Mouse (Mus musculus) intestine, embryonic 14.5 days (tissue): Measurements from ENCODE around the gene Plekha6. TPM values are rescaled to one million over a fixed set of nuclear protein-coding genes. Genes with fewer than 3 reads are reported as not detected.
A peak's percentile ranks its signal among the peaks of the same experiment; 100 is the strongest.

Experiments used
- ATAC-seq: fragments of 200-750 bp; cut with Nextera tagmentation; replicated peaks from 2 replicates; pipeline ENCODE4 v1.8.0; 2017; ENCODE audit warnings: low read depth, moderate number of reproducible peaks, moderate TSS enrichment, moderate library complexity; ENCODE audit not compliant: low FRiP score, low TSS enrichment
- DNase-seq: peaks from one replicate; pipeline ENCODE4 v3.0.0-alpha.2; 2018; ENCODE audit warnings: low spot score
- H3K27ac ChIP-seq: fragments of 300-500 bp; sonication (generic); 2 replicates; pipeline ENCODE4 v1.5.1; 2014; ENCODE audit warnings: low read depth, mild to moderate bottlenecking, control low read depth
- H3K27me3 ChIP-seq: fragments of 300-500 bp; sonication (generic); replicated peaks from 2 replicates; pipeline ENCODE4 v1.6.1; 2014; ENCODE audit warnings: low read length, control low read depth; ENCODE audit not compliant: control insufficient read depth, insufficient read depth
- H3K36me3 ChIP-seq: fragments of 300-500 bp; sonication (generic); 2 replicates; pipeline ENCODE4 v1.6.1; 2014; ENCODE audit warnings: low read length, control low read depth; ENCODE audit not compliant: control insufficient read depth, insufficient read depth
- H3K4me1 ChIP-seq: fragments of 300-500 bp; sonication (generic); replicated peaks from 2 replicates; pipeline ENCODE4 v1.6.1; 2014; ENCODE audit warnings: low read length, control low read depth, mixed read lengths; ENCODE audit not compliant: control insufficient read depth, insufficient read depth
- H3K4me2 ChIP-seq: fragments of 300-500 bp; sonication (generic); 2 replicates; pipeline ENCODE4 v1.6.1; 2014; ENCODE audit warnings: low read length
- H3K4me3 ChIP-seq: fragments of 300-500 bp; sonication (generic); 2 replicates; pipeline ENCODE4 v1.5.1; 2014; ENCODE audit warnings: low read depth, low read length, control low read depth, mixed read lengths
- H3K9ac ChIP-seq: fragments of 300-500 bp; sonication (generic); 2 replicates; pipeline ENCODE4 v1.6.1; 2014; ENCODE audit warnings: mild to moderate bottlenecking, low read length
- H3K9me3 ChIP-seq: fragments of 300-500 bp; sonication (generic); 2 replicates; pipeline ENCODE4 v1.6.1; 2016; ENCODE audit warnings: low read length, control low read depth; ENCODE audit not compliant: control insufficient read depth
- WGBS: fragments of 180-500 bp; shearing (Covaris S2); extraction: QIAGEN DNeasy Blood & Tissue Kit; methylation state at CpG from one replicate; pipeline ENCODE4 v1.1.7; 2014; 5-methylcytosine and 5-hydroxymethylcytosine counted together
- polyA plus RNA-seq: library from polyadenylated mRNA; unstranded; fragments of >200 nt; fragmentation: Nextera tagmentation; extraction: Ambion mirVana; gene quantifications from 2 replicates; pipeline ENCODE4 v1.2.1, GENCODE M21; 2014

Plekha6 gene
- polyA plus RNA-seq, 1 experiment from 2014 or later, result 15.9 TPM

DNA sequence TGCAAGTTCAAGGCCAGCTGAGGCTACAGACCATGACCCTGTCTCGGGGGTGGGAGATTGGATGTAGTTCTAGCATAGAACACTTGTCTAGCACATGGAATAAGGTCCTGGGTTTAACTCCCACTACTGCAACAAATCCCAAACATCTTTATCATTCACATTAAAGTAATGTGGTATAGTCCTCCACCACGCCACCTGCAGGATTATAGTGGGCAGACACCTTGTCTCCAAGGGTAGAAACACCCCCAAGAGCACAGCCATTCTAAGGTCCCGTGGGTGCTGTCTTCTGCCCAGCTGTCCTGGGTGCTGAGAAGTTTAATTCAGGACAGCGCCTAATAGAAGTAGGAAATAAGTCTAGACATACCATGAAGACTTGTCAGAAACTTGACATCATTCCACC lies 152.6 kb downstream of the Plekha6 start:
- Histone ChIP-seq H3K4me3 (no peak overlapping the region), H3K9me3 (no peaks in the 10 kb centered on the region), H3K4me1 (no peaks in the 10 kb centered on the region), H3K36me3 (no peaks in the 10 kb centered on the region), H3K27me3 (no peaks in the 10 kb centered on the region), H3K4me2 (no peak overlapping the region), H3K9ac (no peak overlapping the region), H3K27ac (no peak overlapping the region)
- no peak for ATAC-seq
- WGBS, result 83% methylated on average over 4 of the region's 4 CpGs
- no peak for DNase-seq

DNA sequence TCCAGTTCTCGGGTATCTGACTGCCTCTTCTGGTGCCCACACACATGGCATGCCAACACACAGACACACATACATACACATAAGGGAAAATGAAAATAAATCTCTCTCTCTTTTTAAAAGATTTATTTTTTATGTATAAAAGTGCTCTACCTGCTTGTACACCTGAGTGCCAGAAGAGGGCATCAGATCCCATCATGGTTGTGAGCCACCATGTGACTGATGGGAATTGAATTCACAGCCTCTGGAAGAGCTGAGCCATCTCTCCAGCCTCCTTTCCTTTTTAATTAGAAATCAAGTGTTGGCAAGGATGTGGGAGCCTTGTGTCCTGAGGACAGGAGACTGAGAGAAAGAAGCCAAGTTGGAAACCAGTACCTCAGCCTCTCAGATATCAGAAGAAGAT lies 153.1 kb downstream of the Plekha6 start:
- Histone ChIP-seq H3K4me1 (no peaks in the 10 kb centered on the region), H3K9me3 (no peaks in the 10 kb centered on the region), H3K27me3 (no peaks in the 10 kb centered on the region), H3K9ac (no peak overlapping the region), H3K4me2 (no peak overlapping the region), H3K36me3 (no peaks in the 10 kb centered on the region), H3K27ac (no peak overlapping the region), H3K4me3 (no peak overlapping the region)
- DNase-seq (no peak), ATAC-seq (no peak)
- 69% methylated on average over 1 of the region's 1 CpGs for WGBS

DNA sequence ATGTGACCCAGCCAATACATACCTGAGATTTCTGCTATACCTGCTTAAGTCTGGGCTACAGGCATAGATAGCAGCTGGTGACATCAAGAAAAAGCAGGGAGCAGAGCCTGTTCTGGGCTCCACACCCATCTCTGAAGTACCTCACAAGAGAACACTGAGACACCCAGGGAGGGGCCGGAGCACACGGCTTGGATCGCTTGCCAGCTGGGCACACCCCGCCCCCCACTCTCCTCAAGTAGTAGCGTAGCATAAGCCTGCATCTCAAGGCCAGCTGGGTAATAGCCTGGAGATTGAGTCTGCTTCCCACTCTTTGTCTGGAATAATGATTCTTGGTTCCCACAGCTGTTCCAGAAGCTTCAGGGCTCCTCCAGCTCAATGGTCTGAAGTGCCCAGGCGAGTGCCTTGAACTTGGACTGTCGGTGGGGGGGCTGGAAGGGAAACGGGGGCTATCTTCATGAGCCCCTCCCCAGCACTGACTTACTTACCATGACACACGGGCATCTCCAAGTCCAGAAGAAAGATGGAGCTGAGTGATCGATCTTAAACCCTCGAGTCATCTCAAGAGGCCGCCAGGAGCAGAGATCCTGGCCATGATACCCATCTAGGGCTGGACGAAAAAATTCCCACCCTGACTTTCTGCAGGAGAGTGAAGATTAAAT lies 157.4 kb downstream of the Plekha6 start, which contains the start of gene Kiss1:
Kiss1 (plus strand) TSS at position 609 of the 659 bp plus-strand sequence.
- 83% methylated on average over 13 of the region's 13 CpGs for WGBS
- H3K27ac ChIP-seq, result no peak within 1 kb of the TSS
- no peaks in the 10 kb centered on the region for H3K4me1 ChIP-seq
- DNase-seq (no peak), ATAC-seq (no peak)
- no peaks in the 10 kb centered on the region for H3K36me3 ChIP-seq
- H3K4me2 ChIP-seq, result no peak within 1 kb of the TSS
- H3K27me3 ChIP-seq, result no peaks in the 10 kb centered on the region
- H3K9ac ChIP-seq, result no peak within 1 kb of the TSS
- no peak within 1 kb of the TSS for H3K4me3 ChIP-seq
- H3K9me3 ChIP-seq, result no peaks in the 10 kb centered on the region

DNA sequence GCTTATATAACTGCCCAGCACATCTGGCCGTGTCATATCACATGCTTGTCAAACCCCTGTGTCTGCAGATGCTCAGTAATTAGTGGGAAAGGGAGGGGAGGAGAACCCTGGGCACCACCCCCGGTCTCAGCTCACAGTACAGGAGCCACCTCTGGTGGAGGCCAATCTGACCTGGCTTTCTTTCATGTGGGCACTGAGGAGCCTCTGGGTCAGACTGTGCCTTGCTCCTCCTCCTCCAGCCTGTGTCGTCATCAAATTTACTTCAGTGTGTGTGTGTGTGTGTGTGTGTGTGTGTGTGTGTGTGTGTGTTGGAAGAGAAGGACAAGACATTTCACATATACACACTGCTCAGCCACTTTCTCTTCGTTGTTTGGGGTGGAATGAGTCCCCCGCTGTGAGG lies 159.3 kb downstream of the Plekha6 start:
- H3K27me3 ChIP-seq, result 0 out of 2 replicates have a peak, but pooled peaks cover 4% of the 10 kb centered on the region
- no peak overlapping the region for H3K9ac ChIP-seq
- DNase-seq, result no peak
- no peaks in the 10 kb centered on the region for H3K36me3 ChIP-seq
- H3K9me3 ChIP-seq, result no peaks in the 10 kb centered on the region
- H3K4me1 ChIP-seq, result no peaks in the 10 kb centered on the region
- ATAC-seq, result no peak
- H3K4me2 ChIP-seq, result no peak overlapping the region
- no peak overlapping the region for H3K4me3 ChIP-seq
- H3K27ac ChIP-seq, result no peak overlapping the region
- 31% methylated on average over 5 of the region's 5 CpGs for WGBS

DNA sequence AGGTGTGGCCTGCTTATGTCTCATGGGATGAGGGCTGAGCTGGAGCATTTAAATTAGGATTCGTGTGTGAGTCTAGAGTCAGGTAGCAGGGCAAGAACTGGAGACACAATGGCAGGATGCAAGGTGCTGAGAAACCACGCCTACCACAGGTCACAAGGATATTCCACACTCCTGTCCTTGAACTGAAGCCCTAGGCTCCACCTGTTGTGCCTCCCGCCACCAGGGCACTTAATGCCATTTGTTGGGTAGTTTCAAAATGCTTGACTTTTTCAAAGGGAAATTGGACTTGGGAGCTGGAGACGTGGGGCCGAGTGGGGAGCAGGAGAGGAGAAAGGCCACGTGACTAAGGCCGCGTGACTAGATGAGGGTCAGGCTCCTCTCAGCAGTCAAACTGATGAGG lies 161.9 kb downstream of the Plekha6 start:
- no peak overlapping the region for H3K9ac ChIP-seq
- H3K27ac ChIP-seq, result no peak overlapping the region
- H3K4me2 ChIP-seq, result no peak overlapping the region
- no peak overlapping the region for H3K4me3 ChIP-seq
- peaks cover 10% of the 10 kb centered on the region; the same call in 1 of the 2 replicates for H3K4me1 ChIP-seq
- DNase-seq (no peak), ATAC-seq (no peak)
- no peaks in the 10 kb centered on the region for H3K36me3 ChIP-seq
- H3K27me3 ChIP-seq, result peaks cover 8% of the 10 kb centered on the region; the same call in 1 of the 2 replicates
- WGBS, result 82% methylated on average over 8 of the region's 8 CpGs
- H3K9me3 ChIP-seq, result no peaks in the 10 kb centered on the region

DNA sequence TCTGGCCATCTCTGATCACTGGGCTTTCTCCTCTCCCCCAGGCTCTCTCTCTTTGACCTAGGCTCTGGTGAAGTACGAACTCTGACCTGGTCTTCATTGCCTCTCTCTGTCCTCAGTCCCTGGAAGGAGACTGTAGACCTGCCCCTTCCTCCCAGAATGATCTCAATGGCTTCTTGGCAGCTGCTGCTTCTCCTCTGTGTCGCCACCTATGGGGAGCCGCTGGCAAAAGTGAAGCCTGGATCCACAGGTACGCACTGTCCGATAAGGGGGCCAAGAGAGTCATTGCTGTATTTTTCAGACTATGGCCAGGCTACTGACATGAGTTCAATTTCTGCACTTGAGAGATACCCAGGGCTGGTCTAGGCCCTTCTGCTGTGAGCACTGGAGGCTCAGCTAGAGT lies 163.1 kb downstream of the Plekha6 start:
- DNase-seq (no peak), ATAC-seq (no peak)
- no peaks in the 10 kb centered on the region for H3K36me3 ChIP-seq
- H3K4me2 ChIP-seq, result no peak overlapping the region
- peaks cover 10% of the 10 kb centered on the region; the same call in 1 of the 2 replicates for H3K4me1 ChIP-seq
- H3K9me3 ChIP-seq, result no peaks in the 10 kb centered on the region
- no peak overlapping the region for H3K27ac ChIP-seq
- H3K9ac ChIP-seq, result no peak overlapping the region
- H3K27me3 ChIP-seq, result peaks cover 8% of the 10 kb centered on the region; the same call in 1 of the 2 replicates
- H3K4me3 ChIP-seq, result no peak overlapping the region
- 60% methylated on average over 5 of the region's 5 CpGs for whole genome bisulfite sequencing

DNA sequence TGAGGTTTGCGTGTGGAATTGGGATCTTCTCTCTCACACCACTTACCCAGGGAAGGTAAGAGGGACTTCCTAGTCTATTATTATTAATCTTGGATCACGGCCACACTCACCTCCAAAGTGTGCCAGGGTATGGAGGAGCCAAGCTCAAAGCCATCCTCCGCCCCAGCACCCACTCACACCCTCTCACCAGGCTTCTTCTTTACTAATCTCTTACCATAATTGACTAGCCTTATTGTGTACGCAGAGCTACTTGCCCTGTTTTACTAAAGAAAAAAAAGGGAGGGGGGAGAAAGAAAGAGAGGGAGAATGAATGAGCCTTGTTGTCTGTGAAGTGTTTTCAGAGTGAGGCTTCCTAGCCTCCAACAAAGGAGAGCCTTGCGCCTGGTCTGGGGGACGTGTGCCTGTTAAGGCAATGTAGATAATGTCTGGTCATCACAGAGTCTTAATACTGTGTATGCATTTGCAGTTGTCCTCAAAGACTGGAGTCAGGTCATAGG lies 164.3 kb downstream of the Plekha6 start:
- no peak overlapping the region for H3K4me2 ChIP-seq
- H3K36me3 ChIP-seq, result no peaks in the 10 kb centered on the region
- 77% methylated on average over 6 of the region's 6 CpGs for whole genome bisulfite sequencing
- ATAC-seq, result no peak
- H3K9ac ChIP-seq, result no peak overlapping the region
- no peaks in the 10 kb centered on the region for H3K9me3 ChIP-seq
- no peak overlapping the region for H3K4me3 ChIP-seq
- peaks cover 8% of the 10 kb centered on the region; the same call in 1 of the 2 replicates for H3K27me3 ChIP-seq
- no peak overlapping the region for H3K27ac ChIP-seq
- H3K4me1 ChIP-seq, result peaks cover 10% of the 10 kb centered on the region; the same call in 1 of the 2 replicates
- no peak for DNase-seq

DNA sequence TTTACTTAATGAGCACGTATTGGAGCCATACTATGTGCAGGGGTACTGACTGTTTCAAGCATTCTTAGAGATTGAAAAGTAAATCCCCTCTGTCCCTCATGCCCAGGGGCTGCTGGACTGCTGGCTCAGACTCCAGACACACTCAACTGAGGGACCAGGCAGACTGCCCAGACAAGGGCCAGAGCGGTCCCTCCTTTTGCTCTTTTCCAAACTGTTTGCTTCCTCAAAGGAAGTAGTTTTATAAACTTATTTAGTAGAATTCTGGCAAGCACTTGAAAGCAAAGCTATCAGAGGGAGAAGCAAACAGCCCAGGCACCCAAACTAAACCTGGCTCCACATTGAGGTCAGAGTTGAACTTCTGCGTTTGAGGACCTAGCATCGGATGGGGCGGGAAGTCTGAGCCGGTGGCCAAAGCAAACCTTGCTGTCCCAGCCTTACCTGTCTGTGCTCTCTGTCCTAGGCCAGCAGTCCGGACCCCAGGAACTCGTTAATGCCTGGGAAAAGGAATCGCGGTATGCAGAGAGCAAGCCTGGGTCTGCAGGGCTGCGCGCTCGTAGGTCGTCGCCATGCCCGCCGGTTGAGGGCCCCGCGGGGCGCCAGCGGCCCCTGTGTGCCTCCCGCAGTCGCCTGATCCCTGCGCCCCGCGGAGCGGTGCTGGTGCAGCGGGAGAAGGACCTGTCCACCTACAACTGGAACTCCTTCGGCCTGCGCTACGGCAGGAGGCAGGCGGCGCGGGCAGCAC lies 165.1 kb downstream of the Plekha6 start:
- peak overlapping the region; percentile 58 for H3K4me2 ChIP-seq
- peak; percentile 69 for DNase-seq
- 7% methylated on average over 34 of the region's 34 CpGs for WGBS
- peak; percentile 55; the same call in 1 of the 2 replicates for ATAC-seq
- H3K36me3 ChIP-seq, result no peaks in the 10 kb centered on the region
- H3K27ac ChIP-seq, result no peak overlapping the region
- H3K4me1 ChIP-seq, result peaks cover 10% of the 10 kb centered on the region; the same call in 1 of the 2 replicates
- peak overlapping the region; percentile 22 for H3K4me3 ChIP-seq
- H3K9ac ChIP-seq, result peak overlapping the region; percentile 17; the same call in 1 of the 2 replicates
- peaks cover 8% of the 10 kb centered on the region; the same call in 1 of the 2 replicates for H3K27me3 ChIP-seq
- no peaks in the 10 kb centered on the region for H3K9me3 ChIP-seq
